Mouse (Mus musculus) limb, embryonic 13.5 days (tissue): ENCODE results near the gene Mtfr1l. TPM values are rescaled to one million over a fixed set of nuclear protein-coding genes. Genes with fewer than 3 reads are reported as not detected.
"Not testable (repeated sequence)": the region's sequence is repeated elsewhere in the genome, so short reads cannot be mapped to it uniquely, and the experiment has no call there.

Experiments used
- ATAC-seq: fragments of 200-750 bp; cut with Nextera tagmentation; 2 replicates; pipeline ENCODE4 v1.8.0; 2017; ENCODE audit warnings: low read depth, moderate number of reproducible peaks, moderate TSS enrichment; ENCODE audit not compliant: low FRiP score
- H3K27ac ChIP-seq: fragments of 300-500 bp; sonication (generic); 2 replicates; pipeline ENCODE4 v1.5.1; 2015; ENCODE audit warnings: inconsistent platforms, mild to moderate bottlenecking, moderate library complexity
- H3K27me3 ChIP-seq: fragments of 300-500 bp; sonication (generic); 2 replicates; pipeline ENCODE4 v1.6.1; 2015; ENCODE audit warnings: mild to moderate bottlenecking, inconsistent platforms
- H3K36me3 ChIP-seq: fragments of 300-500 bp; sonication (generic); 2 replicates; pipeline ENCODE4 v1.6.1; 2015; ENCODE audit warnings: inconsistent platforms, mild to moderate bottlenecking, moderate library complexity
- H3K4me1 ChIP-seq: fragments of 300-500 bp; sonication (generic); 2 replicates; pipeline ENCODE4 v1.6.1; 2015; ENCODE audit warnings: inconsistent platforms
- H3K4me2 ChIP-seq: fragments of 300-500 bp; sonication (generic); replicated peaks from 2 replicates; pipeline ENCODE4 v1.6.1; 2015; ENCODE audit warnings: inconsistent platforms, mild to moderate bottlenecking, moderate library complexity
- H3K4me3 ChIP-seq: fragments of 300-500 bp; sonication (generic); 2 replicates; pipeline ENCODE4 v1.5.1; 2015; ENCODE audit warnings: moderate library complexity, mild to moderate bottlenecking, inconsistent platforms
- H3K9ac ChIP-seq: fragments of 300-500 bp; sonication (generic); 2 replicates; pipeline ENCODE4 v1.6.1; 2015; ENCODE audit warnings: mild to moderate bottlenecking, inconsistent platforms
- H3K9me3 ChIP-seq: fragments of 300-500 bp; sonication (generic); 2 replicates; pipeline ENCODE4 v1.6.1; 2016; ENCODE audit warnings: inconsistent platforms
- WGBS: fragments of 180-500 bp; shearing (Covaris S2); methylation state at CpG from one replicate; pipeline ENCODE4 v1.1.7; 2015; 5-methylcytosine and 5-hydroxymethylcytosine counted together
- polyA plus RNA-seq: library from polyadenylated mRNA; unstranded; fragments of >200 nt; fragmentation: Nextera tagmentation; extraction: Ambion mirVana; gene quantifications from 2 replicates; pipeline ENCODE4 v1.2.1, GENCODE M21; 2015

Mtfr1l gene
- polyA plus RNA-seq, 1 experiment from 2014 or later = 131 TPM

DNA sequence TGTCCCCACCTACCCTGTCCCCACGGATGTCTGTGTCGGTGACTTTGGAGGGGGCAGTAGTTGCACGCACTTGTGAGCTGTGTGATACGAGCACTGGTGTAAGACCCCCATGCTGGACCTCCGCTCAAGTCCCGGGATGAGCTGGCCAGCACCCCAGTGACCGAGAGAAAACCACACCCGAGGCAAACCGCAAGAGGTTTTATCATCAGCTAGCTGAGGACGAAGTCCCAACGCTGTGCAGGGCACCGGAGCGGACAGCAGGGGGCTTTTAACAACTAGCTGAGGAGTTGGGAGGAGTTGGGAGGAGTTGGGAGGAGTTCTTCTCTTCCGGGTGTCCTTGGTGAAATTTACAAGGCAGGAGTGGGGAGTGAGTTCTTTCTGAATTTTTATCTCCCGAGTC, 22.4 kb downstream of the Mtfr1l start:
- WGBS = 15% methylated on average over 15 of the region's 15 CpGs
- Histone ChIP-seq H3K4me3 (peak overlapping the region; percentile 17; the same call in 1 of the 2 replicates), H3K27me3 (no peaks in the 10 kb centered on the region), H3K4me1 (peaks cover 14% of the 10 kb centered on the region), H3K4me2 (peak overlapping the region; percentile 59), H3K36me3 (no peaks in the 10 kb centered on the region), H3K9me3 (no peaks in the 10 kb centered on the region), H3K27ac (no peak overlapping the region), H3K9ac (no peak overlapping the region)
- ATAC-seq = no peak

DNA sequence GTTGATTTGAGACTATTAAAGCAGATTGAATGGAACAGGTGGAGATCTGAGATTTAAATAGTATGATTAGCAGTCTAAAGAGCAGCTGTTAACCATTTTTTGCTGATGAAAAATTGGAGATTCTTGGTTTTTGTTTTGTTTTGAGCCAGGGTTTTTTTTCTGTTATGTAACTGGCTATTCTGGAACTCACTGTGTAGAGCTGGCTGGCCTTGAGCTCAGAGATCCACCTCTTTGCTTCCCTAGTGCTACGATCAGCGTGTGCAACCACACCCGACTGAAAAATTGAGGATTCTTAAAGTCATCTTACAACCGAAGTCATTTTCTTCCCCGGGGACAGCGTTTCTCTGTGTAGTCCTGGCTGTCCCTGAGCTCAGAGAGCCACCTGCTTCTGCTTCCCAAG, 23.5 kb downstream of the Mtfr1l start:
- Histone ChIP-seq H3K4me3 (peak overlapping the region; percentile 66), H3K9ac (0 out of 2 replicates have a peak overlapping the region, but pooled peaks have one; percentile 67), H3K27ac (no peak overlapping the region), H3K4me1 (peaks cover 14% of the 10 kb centered on the region), H3K9me3 (no peaks in the 10 kb centered on the region), H3K4me2 (peak overlapping the region; percentile 95), H3K36me3 (no peaks in the 10 kb centered on the region), H3K27me3 (no peaks in the 10 kb centered on the region)
- 75% methylated on average over 6 of the region's 6 CpGs for WGBS
- ATAC-seq = no peak

DNA sequence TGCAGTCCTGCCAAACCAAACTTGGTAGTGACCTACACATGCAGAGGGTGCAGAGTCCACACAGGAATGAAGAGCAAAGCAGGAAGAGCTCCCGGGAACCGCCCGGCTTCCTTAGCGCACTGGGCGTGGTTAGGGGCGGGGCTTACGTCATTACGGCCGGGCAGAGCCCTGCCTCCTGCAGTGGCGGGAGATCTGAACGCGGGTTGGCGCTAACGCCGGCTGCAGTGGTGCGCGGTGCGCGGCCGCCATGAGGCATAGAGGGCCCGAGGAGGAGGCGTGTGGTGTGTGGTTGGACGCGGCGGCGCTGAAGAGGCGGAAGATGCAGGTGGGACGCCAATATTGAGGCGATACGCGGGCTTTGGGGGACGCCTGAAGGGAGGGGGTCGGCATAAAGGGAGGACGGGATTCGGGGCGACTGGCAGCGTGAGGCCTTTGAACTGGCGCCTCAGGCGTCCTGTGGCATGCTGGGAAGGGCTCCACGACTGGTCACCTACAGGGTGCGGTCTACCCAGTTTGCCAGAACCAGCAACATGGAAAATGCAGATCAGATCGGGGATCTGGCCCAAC, 24.3 kb downstream of the Mtfr1l start, which contains the start of gene Aunip:
Gene Aunip (plus strand): TSS at position 155 of the 567 bp plus-strand sequence.
- under 1% methylated on average over 42 of the region's 42 CpGs for WGBS
- Histone ChIP-seq H3K27me3 (no peaks in the 10 kb centered on the region), H3K9ac (peak within 1 kb of the TSS; percentile 67), H3K4me2 (peak within 1 kb of the TSS; percentile 95), H3K27ac (no peak within 1 kb of the TSS), H3K9me3 (no peaks in the 10 kb centered on the region), H3K4me3 (peak within 1 kb of the TSS; percentile 66), H3K4me1 (peaks cover 14% of the 10 kb centered on the region), H3K36me3 (no peaks in the 10 kb centered on the region)
- ATAC-seq = peak; percentile 94

DNA sequence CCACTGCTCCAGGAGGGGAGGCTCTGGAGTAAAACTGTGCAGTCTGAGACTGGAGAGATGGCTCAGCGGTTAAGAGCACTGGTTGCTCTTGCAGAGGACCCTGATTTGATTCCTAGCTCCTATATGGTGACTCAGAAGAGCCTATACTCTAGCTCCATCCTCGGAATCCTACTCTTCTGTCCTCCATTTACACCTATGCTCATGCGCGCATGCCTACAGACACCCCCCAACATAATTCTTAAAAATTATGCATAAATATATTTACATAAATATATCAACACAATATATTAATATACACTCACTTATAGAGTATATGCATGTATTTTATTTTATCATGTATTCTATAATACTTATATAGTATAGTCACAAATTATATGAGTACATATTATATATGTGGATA, 24.8 kb downstream of the Mtfr1l start:
- no peak overlapping the region for H3K27ac ChIP-seq
- H3K9me3 ChIP-seq = no peaks in the 10 kb centered on the region
- H3K4me1 ChIP-seq = peaks cover 14% of the 10 kb centered on the region
- WGBS = 77% methylated on average over 4 of the region's 4 CpGs
- no peaks in the 10 kb centered on the region for H3K36me3 ChIP-seq
- peak overlapping the region; percentile 66; the same call in 1 of the 2 replicates for H3K4me3 ChIP-seq
- peak; percentile 17; the same call in 1 of the 2 replicates for ATAC-seq
- no peak overlapping the region for H3K9ac ChIP-seq
- H3K4me2 ChIP-seq = peak overlapping the region; percentile 95
- H3K27me3 ChIP-seq = no peaks in the 10 kb centered on the region

DNA sequence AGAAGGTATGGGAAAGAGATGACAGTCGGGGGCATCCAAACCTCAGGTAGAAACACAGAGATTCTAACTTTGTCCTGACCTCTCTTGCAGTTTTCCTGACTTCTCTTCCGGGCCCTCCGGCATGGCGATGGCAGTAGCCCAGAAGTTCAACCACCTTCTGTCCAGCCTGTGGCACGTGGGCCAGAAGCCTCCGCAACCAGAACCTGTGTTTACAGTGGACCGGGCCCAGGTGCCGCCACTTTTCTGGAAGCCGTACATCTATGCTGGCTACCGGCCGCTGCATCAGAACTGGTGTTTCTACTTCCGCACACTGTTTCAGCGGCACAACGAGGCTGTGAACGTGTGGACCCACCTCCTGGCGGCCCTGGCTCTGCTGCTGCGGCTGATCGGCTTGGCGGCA, 28.5 kb downstream of the Mtfr1l start:
- Histone ChIP-seq H3K27ac (no peak overlapping the region), H3K27me3 (no peaks in the 10 kb centered on the region), H3K36me3 (no peaks in the 10 kb centered on the region), H3K9ac (no peak overlapping the region), H3K9me3 (no peaks in the 10 kb centered on the region), H3K4me3 (no peak overlapping the region), H3K4me1 (peaks cover 7% of the 10 kb centered on the region), H3K4me2 (no peak overlapping the region)
- ATAC-seq = no peak
- 89% methylated on average over 19 of the region's 19 CpGs for WGBS

DNA sequence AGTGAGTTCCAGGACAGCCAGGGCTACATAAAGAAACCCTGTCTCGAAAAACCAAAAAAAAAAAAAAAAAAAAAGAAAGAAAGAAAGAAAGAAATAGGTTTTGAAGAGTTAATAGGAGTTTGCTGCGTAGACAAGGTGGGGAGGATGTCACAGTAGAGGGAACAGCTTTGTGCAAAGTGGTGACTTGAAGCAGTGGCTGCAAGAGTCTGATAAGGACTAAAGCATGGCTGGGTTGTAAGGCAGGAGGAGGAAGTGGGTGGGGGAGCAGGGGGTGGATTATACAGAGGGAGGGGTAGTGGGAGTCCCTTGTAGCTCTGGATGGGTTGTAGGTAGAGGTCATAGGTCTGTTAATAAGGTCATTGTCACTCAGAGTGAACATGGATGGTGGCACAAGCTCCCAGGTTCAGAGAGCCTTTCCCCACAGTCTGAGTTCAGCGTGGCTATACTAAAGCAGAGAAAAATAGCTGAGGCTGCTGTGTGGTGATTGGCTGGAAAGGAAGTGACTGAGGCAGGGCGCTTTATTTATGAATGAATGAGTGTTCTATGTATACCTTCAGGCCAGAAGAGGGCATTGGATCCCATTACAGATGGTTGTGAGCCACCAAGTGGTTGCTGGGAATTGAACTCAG, 29.1 kb downstream of the Mtfr1l start:
- H3K27ac ChIP-seq = no peak overlapping the region
- WGBS = 78% methylated on average over 3 of the region's 4 CpGs
- no peak for ATAC-seq
- peaks cover under 1% of the 10 kb centered on the region for H3K4me1 ChIP-seq
- no peak overlapping the region for H3K4me3 ChIP-seq
- no peak overlapping the region for H3K9ac ChIP-seq
- H3K36me3 ChIP-seq = no peaks in the 10 kb centered on the region
- H3K9me3 ChIP-seq = no peaks in the 10 kb centered on the region
- H3K4me2 ChIP-seq = no peak overlapping the region
- no peaks in the 10 kb centered on the region for H3K27me3 ChIP-seq

DNA sequence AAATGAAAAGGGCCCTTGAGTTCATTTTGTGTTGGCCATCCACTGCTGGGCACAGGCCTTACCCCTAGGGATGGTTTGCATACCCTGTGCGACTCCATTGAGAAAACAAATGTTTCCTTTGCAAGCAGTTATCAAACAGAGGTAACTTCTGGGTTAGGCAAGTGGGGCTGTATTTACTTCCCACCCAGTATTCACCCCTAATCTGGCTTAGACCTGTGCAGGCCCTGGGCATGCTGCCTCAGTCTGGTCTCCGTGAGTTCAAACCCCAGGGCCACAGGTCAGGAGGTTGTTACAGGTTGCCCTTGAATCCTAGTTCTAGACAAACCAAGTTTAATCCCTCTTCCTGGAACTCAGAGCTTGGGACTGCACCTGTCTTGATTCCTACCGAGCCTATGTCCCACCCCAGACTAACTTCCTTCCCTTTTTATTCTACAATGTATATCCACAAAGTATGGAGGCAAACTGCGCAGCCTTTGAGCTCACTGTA, 29.8 kb downstream of the Mtfr1l start:
- Histone ChIP-seq H3K9me3 (no peaks in the 10 kb centered on the region), H3K36me3 (no peaks in the 10 kb centered on the region), H3K9ac (no peak overlapping the region), H3K27me3 (no peaks in the 10 kb centered on the region), H3K27ac (no peak overlapping the region), H3K4me2 (no peak overlapping the region), H3K4me1 (no peaks in the 10 kb centered on the region), H3K4me3 (no peak overlapping the region)
- WGBS = 81% methylated on average over 4 of the region's 4 CpGs
- ATAC-seq = no peak

DNA sequence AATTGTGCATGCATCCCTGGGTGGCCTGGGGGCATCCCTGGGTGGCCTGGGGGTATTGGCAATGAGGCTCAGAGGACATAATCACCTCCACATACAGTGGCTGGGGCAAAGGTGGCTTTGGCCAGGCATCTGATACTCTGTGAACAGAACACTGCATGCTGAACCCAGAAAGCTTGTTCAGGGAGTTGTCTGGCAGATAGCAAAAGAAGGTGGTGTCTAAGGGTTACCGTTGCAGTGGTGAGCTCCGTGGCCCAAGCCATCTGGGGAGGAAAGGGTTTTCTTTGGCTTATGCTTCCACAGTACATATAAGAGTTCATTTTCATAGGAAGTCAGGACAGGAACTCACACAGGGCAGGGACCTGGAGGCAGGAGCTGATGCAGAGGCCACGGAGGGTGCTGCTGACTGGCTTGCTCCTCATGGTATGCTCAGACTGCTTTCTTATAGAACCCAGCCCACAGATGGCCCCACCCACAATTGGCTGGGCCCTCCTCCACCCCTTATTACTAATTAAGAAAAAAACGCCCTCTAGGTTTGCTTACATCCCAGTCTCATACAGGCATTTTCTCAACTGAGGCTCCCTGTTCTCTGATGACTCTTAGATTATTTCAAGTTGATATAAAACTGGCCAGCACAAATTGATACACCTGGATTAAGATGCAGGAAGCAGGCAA, 31.4 kb downstream of the Mtfr1l start:
- Histone ChIP-seq H3K36me3 (no peaks in the 10 kb centered on the region), H3K27me3 (no peaks in the 10 kb centered on the region), H3K4me2 (no peak overlapping the region), H3K27ac (no peak overlapping the region), H3K4me3 (no peak overlapping the region), H3K9ac (no peak overlapping the region), H3K4me1 (no peaks in the 10 kb centered on the region), H3K9me3 (no peaks in the 10 kb centered on the region)
- ATAC-seq = no peak
- 77% methylated on average over 4 of the region's 4 CpGs for WGBS

DNA sequence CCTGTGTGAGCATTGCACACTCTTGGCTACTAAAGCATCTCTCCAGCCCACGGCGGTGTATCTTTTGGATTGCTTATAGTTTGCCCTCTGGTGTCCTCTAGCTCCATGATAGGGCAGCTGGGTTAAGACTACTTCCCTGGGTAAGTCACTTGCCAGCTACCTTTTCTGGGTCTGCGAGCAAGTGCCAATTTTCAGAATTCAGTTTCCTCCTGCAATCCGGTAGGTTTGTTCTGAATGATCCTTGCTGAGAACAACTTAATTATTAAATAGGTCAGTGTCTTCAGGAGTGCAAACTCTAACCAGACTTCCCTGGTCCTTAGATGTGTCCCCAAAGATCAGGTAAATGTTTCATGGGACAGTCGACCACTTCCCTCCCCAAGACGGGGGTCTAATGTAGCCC, 34.1 kb downstream of the Mtfr1l start:
- Histone ChIP-seq H3K27me3 (no peaks in the 10 kb centered on the region), H3K4me2 (no peak overlapping the region), H3K9ac (no peak overlapping the region), H3K36me3 (no peaks in the 10 kb centered on the region), H3K4me3 (no peak overlapping the region), H3K9me3 (no peaks in the 10 kb centered on the region), H3K27ac (no peak overlapping the region), H3K4me1 (peaks cover 14% of the 10 kb centered on the region)
- WGBS = 97% methylated on average over 6 of the region's 6 CpGs
- ATAC-seq = no peak

DNA sequence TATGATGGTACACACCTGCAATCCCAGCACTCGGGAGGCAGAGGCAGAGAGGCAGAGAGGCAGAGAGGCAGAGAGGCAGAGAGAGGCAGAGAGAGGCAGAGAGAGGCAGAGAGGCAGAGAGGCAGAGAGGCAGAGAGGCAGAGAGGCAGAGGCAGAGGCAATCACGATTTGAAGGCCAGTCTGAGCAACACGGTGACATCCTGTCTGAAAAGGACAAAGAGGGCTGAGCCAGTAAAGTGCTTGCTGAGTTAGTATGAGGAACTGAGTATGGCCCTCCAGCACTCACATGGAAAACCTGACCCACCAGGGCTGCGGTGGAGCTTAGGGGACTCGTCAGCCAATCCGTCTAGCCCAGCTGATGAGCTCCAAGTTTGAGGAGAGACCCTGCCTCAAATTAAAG, 36.2 kb downstream of the Mtfr1l start:
- H3K36me3 ChIP-seq, H3K27ac ChIP-seq: not testable (repeated sequence)

DNA sequence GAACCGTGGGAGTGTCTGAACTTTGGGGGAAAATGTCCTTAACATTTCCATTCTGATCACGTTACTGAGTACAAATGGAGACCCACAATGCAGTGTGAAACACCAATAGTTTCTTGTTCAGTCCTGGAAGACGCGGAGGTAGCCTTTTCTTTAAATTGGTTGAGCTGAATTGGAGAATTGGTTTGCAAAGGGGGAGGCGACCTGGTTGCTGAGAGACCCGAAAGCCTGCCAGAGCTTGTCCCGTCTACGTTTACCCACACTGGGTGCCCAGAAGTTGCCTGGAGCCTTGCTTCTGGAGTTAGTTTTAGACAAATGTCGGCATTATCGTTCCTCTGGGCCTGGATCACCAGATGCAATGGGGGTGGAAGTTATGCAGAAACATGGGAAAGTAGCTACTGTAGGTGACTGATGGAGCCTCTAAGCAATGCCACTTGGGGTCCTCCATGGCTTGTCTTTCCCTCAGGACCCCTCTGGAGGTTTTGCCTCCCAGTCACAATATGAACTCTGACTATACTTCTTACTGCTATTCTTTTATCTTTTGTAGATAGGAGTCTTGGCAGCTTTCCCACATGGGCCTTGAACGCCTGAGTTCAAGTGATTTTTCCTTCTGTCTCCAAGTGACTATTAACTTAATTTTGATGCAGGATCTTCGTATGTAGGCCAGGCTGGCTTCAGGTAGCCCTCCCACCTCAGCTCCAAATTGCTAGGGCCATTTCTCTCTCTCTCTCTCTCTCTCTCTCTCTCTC, 37.0 kb downstream of the Mtfr1l start:
- H3K36me3 ChIP-seq = no peaks in the 10 kb centered on the region
- H3K4me3 ChIP-seq = no peak overlapping the region
- no peaks in the 10 kb centered on the region for H3K9me3 ChIP-seq
- no peak for ATAC-seq
- H3K4me2 ChIP-seq = peak overlapping the region; percentile 96
- WGBS = 77% methylated on average over 12 of the region's 12 CpGs
- no peaks in the 10 kb centered on the region for H3K27me3 ChIP-seq
- H3K4me1 ChIP-seq = peaks cover 27% of the 10 kb centered on the region
- H3K27ac ChIP-seq = no peak overlapping the region
- H3K9ac ChIP-seq = no peak overlapping the region

More for the DNA sequence above, 36.2 kb downstream of the Mtfr1l start:
- not testable (repeated sequence) for H3K9ac ChIP-seq, H3K27me3 ChIP-seq, H3K9me3 ChIP-seq, ATAC-seq, H3K4me3 ChIP-seq, H3K4me2 ChIP-seq
- 85% methylated on average over 6 of the region's 6 CpGs for whole genome bisulfite sequencing
- H3K4me1 ChIP-seq = peaks cover 27% of the 10 kb centered on the region

DNA sequence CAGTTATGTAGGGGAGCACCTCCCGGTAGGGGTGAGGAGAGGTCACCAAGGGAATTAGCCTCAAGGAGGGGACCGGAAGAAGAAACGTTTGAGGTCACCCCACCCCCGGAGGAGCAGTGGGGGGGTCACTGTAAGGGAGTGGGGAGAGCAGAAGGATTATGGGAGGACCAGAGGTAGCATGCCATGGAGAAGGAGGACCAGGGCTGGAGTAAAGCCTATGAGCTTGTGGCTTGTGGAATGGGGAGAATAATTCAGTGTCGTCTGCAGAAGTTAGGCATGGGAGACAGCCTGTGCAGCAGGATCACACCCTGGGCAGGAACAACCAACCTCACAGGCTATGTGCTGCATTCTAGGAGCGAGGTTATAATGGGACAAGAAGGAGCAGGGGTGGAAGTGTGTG, 38.0 kb downstream of the Mtfr1l start:
- Histone ChIP-seq H3K4me3 (peak overlapping the region; percentile 61), H3K36me3 (no peaks in the 10 kb centered on the region), H3K27me3 (no peaks in the 10 kb centered on the region), H3K9me3 (no peaks in the 10 kb centered on the region), H3K27ac (no peak overlapping the region), H3K9ac (peak overlapping the region; percentile 73), H3K4me1 (peaks cover 27% of the 10 kb centered on the region), H3K4me2 (peak overlapping the region; percentile 96)
- WGBS = 11% methylated on average over 6 of the region's 6 CpGs
- ATAC-seq = no peak
